Mouse (Mus musculus) erythroblast, embryonic 14.5 days (primary cell): Measurements from ENCODE around the gene Adipoq.

Experiments used
- GATA1 ChIP-seq: IDR thresholded peaks from 2 replicates; pipeline ENCODE4 v1.6.1; 2012; ENCODE audit warnings: low read length, inconsistent platforms, mixed read lengths
- TAL1 ChIP-seq: IDR thresholded peaks from 3 replicates; pipeline ENCODE4 v1.6.1; 2012; ENCODE audit warnings: low read length, inconsistent platforms, mixed read lengths

DNA sequence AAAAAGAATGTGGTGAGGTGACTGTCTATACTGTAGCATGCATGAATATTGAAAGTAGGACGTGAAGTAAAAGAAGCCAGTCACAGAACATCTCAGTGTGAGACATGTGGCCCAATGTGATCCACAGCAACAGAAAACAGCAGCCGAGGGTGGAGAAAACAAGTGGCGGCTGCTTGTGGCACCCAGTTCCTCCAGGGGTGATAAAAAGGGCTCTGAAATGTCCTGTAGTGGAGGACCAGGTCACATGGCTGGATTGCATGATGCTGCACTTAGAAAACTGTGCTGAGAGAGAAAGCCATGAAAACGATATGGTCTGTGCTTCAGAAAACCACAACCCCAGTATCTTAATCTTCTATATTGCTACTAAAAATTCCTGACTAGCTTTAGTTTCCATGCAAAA, 34.7 kb downstream of the Adipoq start:
- no peak for TF ChIP-seq GATA1
- TF ChIP-seq TAL1, result no peak
